Mouse (Mus musculus) urinary bladder, postnatal 36 days (tissue): ENCODE data around the gene Ezh1.

Experiments
- DNase-seq, 2 experiments: peaks; one replicate each; pipeline ENCODE4 v3.0.0; 2022; ENCODE audit warnings: low spot score in 2 of 2, mixed read lengths in 1 of 2

The Ezh1 gene

GRCm38 (mm10) chr11:101211970-101212369 is 14.3 kb downstream of the Ezh1 start:
- no peak for DNase-seq

- DNase-seq, result no peak
These were observed 25.3 kb downstream of the Ezh1 start for GRCm38 (mm10) chr11:101200986-101201385.

- no peak for DNase-seq
These were observed 26.7 kb downstream of the Ezh1 start for GRCm38 (mm10) chr11:101199555-101199954.

GRCm38 (mm10) chr11:101196175-101196574 is 30.1 kb downstream of the Ezh1 start:
- no peak for DNase-seq

GRCm38 (mm10) chr11:101195571-101195970 is 30.7 kb downstream of the Ezh1 start:
- no peak for DNase-seq

GRCm38 (mm10) chr11:101195101-101195500 is 31.2 kb downstream of the Ezh1 start:
- DNase-seq, result no peak

GRCm38 (mm10) chr11:101194643-101195042 is 31.6 kb downstream of the Ezh1 start:
- DNase-seq, result no peak

- DNase-seq, result no peak
These were observed 32.1 kb downstream of the Ezh1 start for GRCm38 (mm10) chr11:101194137-101194536.

- no peak for DNase-seq
These were observed 33.2 kb downstream of the Ezh1 start for GRCm38 (mm10) chr11:101193076-101193475.

GRCm38 (mm10) chr11:101192646-101193045 is 33.6 kb downstream of the Ezh1 start:
- no peak for DNase-seq

GRCm38 (mm10) chr11:101191919-101192470 is 34.3 kb downstream of the Ezh1 start:
- DNase-seq, result no peak

GRCm38 (mm10) chr11:101190913-101191907 is 35.1 kb downstream of the Ezh1 start:
- DNase-seq, result no peak

- no peak for DNase-seq
These were observed 35.9 kb downstream of the Ezh1 start for GRCm38 (mm10) chr11:101190181-101190912.

GRCm38 (mm10) chr11:101189495-101190180 is 36.6 kb downstream of the Ezh1 start:
- DNase-seq, result peak in 1 of 2 experiments; percentile 70

GRCm38 (mm10) chr11:101188166-101188805 is 38.0 kb downstream of the Ezh1 start:
- DNase-seq, result no peak

GRCm38 (mm10) chr11:101187541-101187940 is 38.7 kb downstream of the Ezh1 start:
- DNase-seq, result no peak

- no peak for DNase-seq
These were observed 39.6 kb downstream of the Ezh1 start for GRCm38 (mm10) chr11:101186526-101187247.

GRCm38 (mm10) chr11:101185441-101185840 is 40.8 kb downstream of the Ezh1 start:
- no peak for DNase-seq

GRCm38 (mm10) chr11:101184984-101185383 is 41.3 kb downstream of the Ezh1 start:
- no peak for DNase-seq

- DNase-seq, result no peak
These were observed 43.3 kb downstream of the Ezh1 start for GRCm38 (mm10) chr11:101182771-101183517.
